Mouse (Mus musculus) R1 (cell line): ENCODE results near the gene AC124108.1.

ENCODE experiments used
- DNase-seq: peaks from one replicate; pipeline ENCODE4 v3.0.0-alpha.2; 2018; ENCODE audit warnings: low read depth, low spot score

The AC124108.1 gene

GRCm38 (mm10) chr1:132191093-132191785, at the start of gene AC124108.1, which contains the start of gene Lemd1:
Gene AC124108.1, plus strand, starts transcription at chr1:132191457.
Gene Lemd1, plus strand, starts transcription at chr1:132191431.
- DNase-seq, result no peak

GRCm38 (mm10) chr1:132141753-132142152, 49.5 kb upstream of the AC124108.1 start:
- no peak for DNase-seq

GRCm38 (mm10) chr1:132143079-132143478, 48.2 kb upstream of the AC124108.1 start:
- no peak for DNase-seq

GRCm38 (mm10) chr1:132143730-132144129, 47.5 kb upstream of the AC124108.1 start:
- no peak for DNase-seq

- DNase-seq, result peak; percentile 68
These were observed 47.0 kb upstream of the AC124108.1 start for GRCm38 (mm10) chr1:132144223-132144622.

- DNase-seq, result no peak
These were observed 46.4 kb upstream of the AC124108.1 start for GRCm38 (mm10) chr1:132144837-132145236.

- DNase-seq, result no peak
These were observed 45.1 kb upstream of the AC124108.1 start for GRCm38 (mm10) chr1:132145973-132146685.

GRCm38 (mm10) chr1:132149410-132149809, 41.8 kb upstream of the AC124108.1 start:
- no peak for DNase-seq

GRCm38 (mm10) chr1:132150171-132150570, 41.1 kb upstream of the AC124108.1 start:
- DNase-seq, result no peak

- DNase-seq, result no peak
These were observed 40.2 kb upstream of the AC124108.1 start for GRCm38 (mm10) chr1:132150817-132151601.

GRCm38 (mm10) chr1:132151908-132152307, 39.3 kb upstream of the AC124108.1 start:
- no peak for DNase-seq

GRCm38 (mm10) chr1:132153086-132153690, 38.1 kb upstream of the AC124108.1 start:
- no peak for DNase-seq

- DNase-seq, result no peak
These were observed 37.6 kb upstream of the AC124108.1 start for GRCm38 (mm10) chr1:132153691-132154090.

GRCm38 (mm10) chr1:132155737-132156136, 35.5 kb upstream of the AC124108.1 start:
- DNase-seq, result peak; percentile 92

- peak; percentile 93 for DNase-seq
These were observed 34.1 kb upstream of the AC124108.1 start for GRCm38 (mm10) chr1:132157016-132157781.

GRCm38 (mm10) chr1:132157808-132158207, 33.4 kb upstream of the AC124108.1 start:
- no peak for DNase-seq

- peak; percentile 86 for DNase-seq
These were observed 32.5 kb upstream of the AC124108.1 start for GRCm38 (mm10) chr1:132158741-132159140.

GRCm38 (mm10) chr1:132159681-132160080, 31.6 kb upstream of the AC124108.1 start:
- DNase-seq, result no peak

GRCm38 (mm10) chr1:132161211-132161880, 29.9 kb upstream of the AC124108.1 start:
- DNase-seq, result no peak

- DNase-seq, result peak; percentile 29
These were observed 28.6 kb upstream of the AC124108.1 start for GRCm38 (mm10) chr1:132162618-132163017.
